Mouse (Mus musculus): ENCODE data around the gene Lypd6.

Lypd6 gene

GRCm38 (mm10) chr2:50105992-50106391 is 39.8 kb downstream of the Lypd6 start:
- intact Hi-C loops (cut with DNase I): no loop called here

- intact Hi-C loops (cut with DNase I): no loop called here
Observed at GRCm38 (mm10) chr2:50106879-50107278, 40.6 kb downstream of the Lypd6 start.

- intact Hi-C loops (cut with DNase I): no loop called here
Observed at GRCm38 (mm10) chr2:50110167-50110566, 43.9 kb downstream of the Lypd6 start.

GRCm38 (mm10) chr2:50111169-50111568 is 44.9 kb downstream of the Lypd6 start:
- intact Hi-C loops (cut with DNase I): no loop called here

- intact Hi-C loops (cut with DNase I): no loop called here
Observed at GRCm38 (mm10) chr2:50111609-50112008, 45.4 kb downstream of the Lypd6 start.

GRCm38 (mm10) chr2:50112427-50112826 is 46.2 kb downstream of the Lypd6 start:
- intact Hi-C loops (cut with DNase I): no loop called here

GRCm38 (mm10) chr2:50119101-50119500 is 52.9 kb downstream of the Lypd6 start:
- intact Hi-C loops (cut with DNase I): no loop called here

GRCm38 (mm10) chr2:50120839-50121238 is 54.6 kb downstream of the Lypd6 start:
- intact Hi-C loops (cut with DNase I): no loop called here

GRCm38 (mm10) chr2:50123376-50123775 is 57.1 kb downstream of the Lypd6 start:
- intact Hi-C loops (cut with DNase I): no loop called here

GRCm38 (mm10) chr2:50127513-50128175 is 61.4 kb downstream of the Lypd6 start:
- intact Hi-C loops (cut with DNase I): no loop called here

GRCm38 (mm10) chr2:50128322-50129277 is 62.4 kb downstream of the Lypd6 start:
- intact Hi-C loops (cut with DNase I): no loop called here

- intact Hi-C loops (cut with DNase I): no loop called here
Observed at GRCm38 (mm10) chr2:50130674-50131073, 64.4 kb downstream of the Lypd6 start.

- intact Hi-C loops (cut with DNase I): no loop called here
Observed at GRCm38 (mm10) chr2:50143672-50144071, 77.4 kb downstream of the Lypd6 start.

GRCm38 (mm10) chr2:50147308-50147707 is 81.1 kb downstream of the Lypd6 start:
- intact Hi-C loops (cut with DNase I): no loop called here

- intact Hi-C loops (cut with DNase I): no loop called here
Observed at GRCm38 (mm10) chr2:50149257-50150202, 83.3 kb downstream of the Lypd6 start.

- intact Hi-C loops (cut with DNase I): no loop called here
Observed at GRCm38 (mm10) chr2:50150203-50150590, 84.0 kb downstream of the Lypd6 start.

GRCm38 (mm10) chr2:50150816-50151215 is 84.6 kb downstream of the Lypd6 start:
- intact Hi-C loops (cut with DNase I): no loop called here

GRCm38 (mm10) chr2:50151401-50151800 is 85.2 kb downstream of the Lypd6 start:
- intact Hi-C loops (cut with DNase I): no loop called here

GRCm38 (mm10) chr2:50151879-50152278 is 85.7 kb downstream of the Lypd6 start:
- intact Hi-C loops (cut with DNase I): no loop called here

- intact Hi-C loops (cut with DNase I): no loop called here
Observed at GRCm38 (mm10) chr2:50156009-50156408, 89.8 kb downstream of the Lypd6 start.

- intact Hi-C loops (cut with DNase I): no loop called here
Observed at GRCm38 (mm10) chr2:50160069-50160468, 93.8 kb downstream of the Lypd6 start.

All from adrenal gland (tissue).